Comparison of ENCODE assay signal across 9 mouse cellular contexts in the genomic region with DNA sequence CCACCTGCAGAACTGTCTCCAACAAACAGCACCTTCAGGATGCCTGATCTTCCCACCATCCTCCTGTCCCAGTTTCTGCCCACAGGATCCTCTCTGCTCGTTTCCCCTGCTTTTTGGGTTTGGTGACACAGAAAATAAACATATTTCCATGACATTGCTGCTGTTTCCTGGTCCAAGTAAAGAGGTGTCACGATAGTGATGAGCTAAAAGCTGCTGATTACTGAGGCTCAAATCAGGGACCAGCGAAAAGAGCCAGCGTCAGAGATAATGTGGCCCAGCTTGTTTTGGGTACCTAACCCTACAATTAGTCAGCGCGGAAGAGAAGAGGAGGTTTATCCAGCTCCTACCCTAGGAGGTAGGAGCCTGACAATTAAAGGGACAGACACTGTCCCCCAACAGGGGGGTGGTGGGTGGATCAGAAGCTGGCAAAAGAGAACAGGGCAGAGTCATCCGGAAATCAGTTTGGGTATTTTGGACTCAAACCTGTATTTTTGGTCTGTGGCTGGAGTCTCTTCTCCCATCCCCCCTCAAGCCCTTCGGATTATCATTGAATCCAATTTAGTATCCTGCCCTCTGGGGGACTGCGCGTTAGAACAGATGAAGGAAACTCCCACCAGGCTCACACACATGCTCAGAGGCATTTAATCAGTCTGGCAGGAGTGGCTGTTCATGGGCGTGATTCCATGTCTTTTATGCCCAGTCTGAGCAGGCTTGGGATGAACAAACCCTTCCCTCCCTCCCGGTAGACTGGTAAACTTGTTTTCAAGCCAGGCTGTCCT. TPM values are rescaled to one million over a fixed set of nuclear protein-coding genes. Genes with fewer than 3 reads are reported as not detected.
DNase-seq lines count a peak whose midpoint lies in the region; ATAC-seq and TF ChIP-seq lines count a peak whose summit lies in the region.
"Had no signal": no experiment of that assay in that cellular context is flagged by ENCODE, and none has a peak within 500 bp of the region (broad histone marks: within the 10 kb centered on the region; RNA-seq: fewer than 3 reads in every experiment).

No protein-coding gene starts in this region.

- H3K27me3 ChIP-seq in heart, embryonic 12.5 days (replicated peaks): peaks cover 89% of the 10 kb centered on the region
- H3K27me3 ChIP-seq in hindbrain, embryonic 16.5 days (replicated peaks; ENCODE audit: control insufficient read depth, insufficient read depth, low read length): no peaks in the 10 kb centered on the region
- peaks cover 3% of the 10 kb centered on the region; the same call in 1 of the 2 replicates for H3K27me3 ChIP-seq in midbrain, embryonic 14.5 days (ENCODE audit: control insufficient read depth, insufficient read depth, low read length)
- H3K27me3 ChIP-seq in heart, adult 2 months (ENCODE audit: control insufficient read depth, insufficient read depth, low read length): no peaks in the 10 kb centered on the region; the same call in 1 of the 2 replicates

- peaks cover 20% of the 10 kb centered on the region for H3K4me1 ChIP-seq in heart, embryonic 12.5 days (replicated peaks)
- H3K4me1 ChIP-seq in hindbrain, embryonic 16.5 days (ENCODE audit: control insufficient read depth, insufficient read depth, low read depth, low read length): peaks cover 23% of the 10 kb centered on the region
- peaks cover 26% of the 10 kb centered on the region for H3K4me1 ChIP-seq in midbrain, embryonic 14.5 days (ENCODE audit: control insufficient read depth, insufficient read depth, low read length)
- H3K4me1 ChIP-seq in heart, adult 2 months (ENCODE audit: control insufficient read depth, insufficient read depth, low read length): no peaks in the 10 kb centered on the region

- TF ChIP-seq POLR2A in heart, adult 2 months (IDR thresholded peaks at IDR 0.05; ENCODE audit: insufficient read depth, low read depth, low read length): no peak

- no peak for ATAC-seq in heart, embryonic 12.5 days (ENCODE audit: insufficient number of reproducible peaks, low FRiP score)
- ATAC-seq in hindbrain, embryonic 16.5 days: peak; percentile 69
- peak; percentile 58 for ATAC-seq in midbrain, embryonic 14.5 days (ENCODE audit: low FRiP score, low TSS enrichment)
- ATAC-seq in megakaryocyte-erythroid progenitor cell, adult 5-6 weeks (replicated peaks; ENCODE audit: low FRiP score, low TSS enrichment, poor library complexity, severe bottlenecking): no peak

- no peak for TF ChIP-seq EP300 in heart, adult 2 months (IDR thresholded peaks at IDR 0.05; ENCODE audit: insufficient read depth, low read depth, low read length)

- H3K79me2 ChIP-seq in heart, adult 2 months (replicated peaks; ENCODE audit: control insufficient read depth, insufficient read depth, low read length): no peaks in the 10 kb centered on the region

- H3K36me3 ChIP-seq in heart, embryonic 12.5 days: no peaks in the 10 kb centered on the region
- no peaks in the 10 kb centered on the region for H3K36me3 ChIP-seq in hindbrain, embryonic 16.5 days (ENCODE audit: control insufficient read depth, insufficient read depth, low read length)
- no peaks in the 10 kb centered on the region for H3K36me3 ChIP-seq in midbrain, embryonic 14.5 days (ENCODE audit: control insufficient read depth, insufficient read depth, low read length)
- H3K36me3 ChIP-seq in heart, adult 2 months (ENCODE audit: control insufficient read depth, insufficient read depth, low read length): no peaks in the 10 kb centered on the region

- no peak for DNase-seq in heart, adult 8-10 months (ENCODE audit: low spot score)
- peak; percentile 59 for DNase-seq in embryo, embryonic 11 days
- DNase-seq in midbrain, embryonic 14.5 days: peak; percentile 83
- DNase-seq in urinary bladder, adult 2 months (ENCODE audit: low spot score): no peak
- no peak for DNase-seq in heart, adult 2 months

- no peak overlapping the region for H3K27ac ChIP-seq in heart, embryonic 12.5 days (ENCODE audit: poor library complexity, severe bottlenecking)
- peak overlapping the region; percentile 89 for H3K27ac ChIP-seq in hindbrain, embryonic 16.5 days (ENCODE audit: low read depth, low read length)
- peak overlapping the region; percentile 86 for H3K27ac ChIP-seq in midbrain, embryonic 14.5 days (replicated peaks; ENCODE audit: low read depth, low read length)
- no peak overlapping the region for H3K27ac ChIP-seq in heart, adult 2 months
- H3K27ac ChIP-seq: liver, embryonic 14.5 days had no signal

- no peak overlapping the region for H3K4me3 ChIP-seq in heart, embryonic 12.5 days
- no peak overlapping the region for H3K4me3 ChIP-seq in hindbrain, embryonic 16.5 days (ENCODE audit: low read length)
- H3K4me3 ChIP-seq in midbrain, embryonic 14.5 days (replicated peaks; ENCODE audit: low read depth, low read length): no peak overlapping the region
- no peak overlapping the region for H3K4me3 ChIP-seq in heart, adult 2 months

- no peak for TF ChIP-seq CTCF in heart, adult 2 months (IDR thresholded peaks at IDR 0.05)

- intact Hi-C loops in heart, adult 2 months (cut with DNase I): no loop called here

- WGBS in heart, embryonic 12.5 days: 4% methylated on average over 12 of the region's 12 CpGs
- 6% methylated on average over 12 of the region's 12 CpGs for WGBS in hindbrain, embryonic 16.5 days
- 6% methylated on average over 12 of the region's 12 CpGs for WGBS in midbrain, embryonic 14.5 days
- WGBS in heart, adult 2 months: 13% methylated on average over 12 of the region's 12 CpGs

- H3K9me3 ChIP-seq in heart, embryonic 12.5 days (replicated peaks): no peaks in the 10 kb centered on the region
- H3K9me3 ChIP-seq in hindbrain, embryonic 16.5 days (ENCODE audit: control insufficient read depth, low read length): no peaks in the 10 kb centered on the region
- no peaks in the 10 kb centered on the region for H3K9me3 ChIP-seq in midbrain, embryonic 14.5 days (ENCODE audit: control insufficient read depth, low read length)

- H3K9ac ChIP-seq in heart, embryonic 12.5 days: no peak overlapping the region
- peak overlapping the region; percentile 1; the same call in 1 of the 2 replicates for H3K9ac ChIP-seq in hindbrain, embryonic 16.5 days (ENCODE audit: low read depth, low read length)
- H3K9ac ChIP-seq in midbrain, embryonic 14.5 days (replicated peaks; ENCODE audit: low read length): no peak overlapping the region
- no peak overlapping the region for H3K9ac ChIP-seq in heart, adult 2 months (ENCODE audit: low read depth, low read length)
- H3K9ac ChIP-seq: liver, embryonic 14.5 days had no signal

- peak overlapping the region; percentile 63; the same call in 1 of the 2 replicates for H3K4me2 ChIP-seq in heart, embryonic 12.5 days
- peak overlapping the region; percentile 58 for H3K4me2 ChIP-seq in hindbrain, embryonic 16.5 days (ENCODE audit: low read length)
- peak overlapping the region; percentile 53 for H3K4me2 ChIP-seq in midbrain, embryonic 14.5 days (ENCODE audit: low read length)

RNA-seq across cellular contexts. Expression of gene Rhcg, which starts 40.2 kb away (rescaled TPM):
- 0.14 TPM in 1 of 2 replicates, not detected in the other for polyA plus RNA-seq in heart, embryonic 12.5 days (2016; fragmentation: Nextera tagmentation; extraction: Ambion mirVana)
- total RNA-seq in heart, adult 8-10 months (2022): not detected
- 5.5 and 5.7 TPM in 2 replicates for polyA plus RNA-seq in hindbrain, embryonic 16.5 days (2015; fragmentation: Nextera tagmentation; extraction: Ambion mirVana)
- 2.6 and 3.1 TPM in 2 replicates for polyA plus RNA-seq in midbrain, embryonic 14.5 days (2014; fragmentation: Nextera tagmentation; extraction: Ambion mirVana)
- not detected in 2 replicates for polyA plus RNA-seq in urinary bladder, adult 2 months (2012; rRNA removed)
- not detected in 2 replicates for total RNA-seq in megakaryocyte-erythroid progenitor cell, adult 5-6 weeks (2014; fragmentation: Nextera tagmentation)
- not detected in 2 replicates for total RNA-seq in megakaryocyte-erythroid progenitor cell, adult 5-6 weeks (2017)
- total RNA-seq in heart, adult 2 months (2021): not detected
- not detected in 2 replicates for polyA plus RNA-seq in heart, adult 2 months (2012; rRNA removed)

Comparison
In these comparisons a context has a peak if more than half of its experiments do, and no peak if none do; other contexts are left out.
1. ATAC-seq: peak in hindbrain, embryonic 16.5 days (single experiment) and midbrain, embryonic 14.5 days (single experiment); none in heart, embryonic 12.5 days (single experiment) and megakaryocyte-erythroid progenitor cell, adult 5-6 weeks (single experiment).
2. H3K27ac ChIP-seq: peak in hindbrain, embryonic 16.5 days (single experiment) and midbrain, embryonic 14.5 days (single experiment); none in heart, embryonic 12.5 days (single experiment) and heart, adult 2 months (single experiment).
3. DNase-seq: peak in embryo, embryonic 11 days (single experiment) and midbrain, embryonic 14.5 days (single experiment); none in heart, adult 8-10 months (single experiment), urinary bladder, adult 2 months (single experiment) and heart, adult 2 months (0 of 2).
4. Peak in every context shown above with its lines, with median percentiles within 50 percentile points of each other: H3K4me2 ChIP-seq.